Mouse (Mus musculus): ENCODE results near the gene Slx4ip. TPM values are rescaled to one million over a fixed set of nuclear protein-coding genes. Genes with fewer than 3 reads are reported as not detected.

Gene Slx4ip
- polyA plus RNA-seq, 1 experiment from 2014 or later: 9.0 TPM

DNA sequence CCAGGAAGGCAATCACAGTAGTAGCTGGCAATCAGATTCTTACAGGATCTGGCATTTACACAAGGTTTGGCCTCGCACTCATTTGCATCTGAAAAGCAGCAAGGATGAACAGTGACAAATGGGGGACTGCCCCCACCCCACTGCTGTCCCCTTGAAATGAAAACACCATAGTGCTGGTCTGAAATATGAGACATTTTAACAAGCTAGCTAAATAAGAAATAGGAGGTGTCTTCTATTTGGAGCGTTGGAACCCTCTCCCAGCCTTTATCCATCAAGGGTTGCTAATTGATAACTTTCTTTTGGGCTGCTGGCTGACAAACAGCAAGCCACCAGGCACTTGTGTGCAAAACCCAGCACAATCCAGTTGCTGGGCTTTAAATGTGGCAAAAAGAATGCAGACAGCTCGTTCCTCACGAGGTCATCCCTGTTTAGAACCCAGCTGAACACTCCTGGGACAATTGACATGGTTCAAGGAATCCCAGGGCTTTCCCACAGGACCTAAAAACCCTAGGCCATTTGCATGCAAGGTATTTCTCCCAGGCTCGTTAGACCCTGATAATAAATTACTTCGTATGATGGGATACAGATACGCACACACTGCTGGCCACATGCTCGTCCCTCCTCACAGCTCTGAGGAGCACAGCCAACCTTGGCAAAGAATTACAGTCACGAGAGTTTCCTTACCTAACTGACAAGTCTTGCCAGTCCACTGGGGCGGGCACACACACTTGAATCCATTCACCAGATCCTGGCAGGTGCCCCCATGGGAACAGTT is 201.7 kb downstream of the Slx4ip start:
- no peak overlapping the region for H3K27ac ChIP-seq

DNA sequence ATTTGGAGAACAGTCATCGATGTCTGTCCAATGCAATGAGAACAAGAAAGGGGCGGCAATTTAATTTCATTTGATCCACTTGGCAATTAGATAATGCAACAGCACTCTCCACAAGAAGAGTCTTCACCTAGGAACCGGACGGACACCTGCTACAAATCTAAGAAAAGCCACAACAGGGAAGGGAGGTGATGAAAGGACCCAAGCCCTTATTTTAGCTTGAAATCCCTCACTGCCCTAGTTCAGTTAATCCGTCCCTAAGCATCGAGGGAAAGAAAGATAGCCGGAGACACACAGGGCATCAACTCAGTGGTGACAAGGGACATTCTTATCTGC is 202.2 kb downstream of the Slx4ip start:
- ATAC-seq (ENCODE audit: insufficient number of reproducible peaks, insufficient read depth, low FRiP score, low TSS enrichment): no peak

More for the DNA sequence above, 201.7 kb downstream of the Slx4ip start:
- Histone ChIP-seq H3K4me1 (peaks cover 18% of the 10 kb centered on the region), H3K9ac (no peak overlapping the region), H3K9me3 (no peaks in the 10 kb centered on the region), H3K36me3 (peaks cover 66% of the 10 kb centered on the region), H3K27me3 (peaks cover 8% of the 10 kb centered on the region; the same call in 1 of the 2 replicates), H3K4me3 (no peak overlapping the region), H3K4me2 (replicated peaks) (no peak overlapping the region)
- ATAC-seq (ENCODE audit: insufficient number of reproducible peaks, insufficient read depth, low FRiP score, low TSS enrichment): no peak
- WGBS: 58% methylated on average over 10 of the region's 10 CpGs

DNA sequence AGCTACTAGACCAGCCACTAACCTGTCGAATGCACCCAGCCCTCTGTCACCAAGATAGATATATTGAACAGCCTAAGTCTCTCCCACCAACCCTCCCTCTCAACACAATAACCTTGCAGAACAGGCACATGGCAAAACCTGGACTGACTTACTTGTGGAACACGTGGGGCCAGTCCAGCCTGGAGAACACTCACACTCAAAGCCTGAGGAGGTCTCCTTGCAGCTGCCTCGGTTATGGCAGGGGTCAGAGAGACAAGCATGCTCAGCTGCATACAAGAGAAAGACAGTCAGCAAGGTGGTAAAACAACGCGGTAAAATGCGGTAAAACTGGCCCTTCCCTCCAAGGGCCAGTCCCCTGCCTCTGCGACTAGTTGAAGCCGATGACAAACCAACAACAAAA is 203.3 kb downstream of the Slx4ip start:
- H3K36me3 ChIP-seq: peaks cover 65% of the 10 kb centered on the region
- ATAC-seq (ENCODE audit: insufficient number of reproducible peaks, insufficient read depth, low FRiP score, low TSS enrichment): no peak
- H3K27ac ChIP-seq: no peak overlapping the region
- peaks cover 8% of the 10 kb centered on the region; the same call in 1 of the 2 replicates for H3K27me3 ChIP-seq
- H3K4me3 ChIP-seq: no peak overlapping the region
- H3K4me2 ChIP-seq (replicated peaks): no peak overlapping the region
- no peaks in the 10 kb centered on the region for H3K9me3 ChIP-seq
- H3K4me1 ChIP-seq: peaks cover 22% of the 10 kb centered on the region
- no peak overlapping the region for H3K9ac ChIP-seq
- 66% methylated on average over 8 of the region's 8 CpGs for WGBS

More for the DNA sequence above, 202.2 kb downstream of the Slx4ip start:
- Histone ChIP-seq H3K4me3 (no peak overlapping the region), H3K9ac (no peak overlapping the region), H3K36me3 (peaks cover 70% of the 10 kb centered on the region), H3K4me1 (peaks cover 17% of the 10 kb centered on the region), H3K27ac (no peak overlapping the region), H3K4me2 (replicated peaks) (no peak overlapping the region), H3K27me3 (peaks cover 8% of the 10 kb centered on the region; the same call in 1 of the 2 replicates), H3K9me3 (no peaks in the 10 kb centered on the region)
- WGBS: 65% methylated on average over 7 of the region's 7 CpGs

DNA sequence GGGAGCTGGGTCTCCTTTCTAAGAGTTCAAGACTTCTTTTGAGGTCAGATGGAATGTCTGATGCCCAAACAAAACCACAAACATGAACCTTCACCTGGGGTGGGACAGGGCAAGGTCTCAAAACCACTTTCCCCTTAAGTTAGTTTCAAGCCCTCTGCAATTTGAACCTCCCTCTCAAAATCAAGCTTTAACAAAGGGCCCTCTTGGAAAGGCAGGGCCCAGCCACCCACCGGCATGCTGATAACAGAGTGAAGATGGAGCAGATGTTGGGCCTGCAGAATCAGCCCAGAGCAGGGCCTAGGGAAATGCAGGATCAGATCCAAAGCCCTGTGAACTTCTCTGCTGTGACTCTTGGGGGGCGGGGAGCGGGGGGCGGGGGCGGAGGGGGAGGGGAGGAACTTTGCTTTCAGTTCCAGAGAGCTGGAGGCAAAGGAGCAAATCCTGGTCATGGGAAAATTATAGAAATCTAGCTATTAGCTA is 206.0 kb downstream of the Slx4ip start:
- ATAC-seq (ENCODE audit: insufficient number of reproducible peaks, insufficient read depth, low FRiP score, low TSS enrichment): no peak
- peaks cover 38% of the 10 kb centered on the region for H3K4me1 ChIP-seq

DNA sequence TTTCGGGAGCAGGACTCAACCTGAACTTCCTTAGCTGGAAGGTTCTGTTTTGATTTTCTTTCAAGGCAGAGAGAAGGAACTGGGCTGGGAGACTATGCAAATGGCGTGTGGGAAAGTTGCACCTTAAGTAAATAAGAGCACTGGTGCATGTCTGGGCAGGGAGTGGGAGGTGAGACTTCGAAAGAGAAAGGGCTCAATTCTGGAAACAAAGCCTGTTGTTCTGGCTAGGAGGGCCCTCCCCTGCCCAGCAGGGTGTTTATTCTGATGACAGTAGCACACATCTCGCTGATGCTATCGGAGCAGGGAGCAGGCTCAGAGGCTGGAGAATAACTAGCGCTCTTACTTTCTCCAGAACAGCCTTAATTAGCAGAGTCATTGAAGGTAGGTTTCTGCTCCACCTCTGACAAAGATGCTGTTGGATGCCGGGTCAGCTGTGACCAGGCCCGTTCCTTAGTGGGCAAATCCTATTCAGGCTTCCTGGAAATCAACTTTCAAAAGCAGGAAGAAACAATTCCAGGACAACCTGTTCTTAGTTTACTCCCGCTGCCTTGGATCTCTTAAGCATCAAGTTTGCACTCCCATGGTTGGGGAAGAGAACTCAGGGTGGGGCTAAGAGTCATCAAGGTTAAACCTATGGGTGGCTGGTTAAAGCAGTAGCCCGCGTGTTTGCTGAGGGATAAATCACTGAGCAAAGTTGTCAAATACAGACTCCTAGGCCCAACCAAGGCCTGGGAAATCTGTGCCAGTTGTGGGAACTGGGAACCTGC is 207.4 kb downstream of the Slx4ip start:
- Histone ChIP-seq H3K4me3 (no peak overlapping the region), H3K4me2 (replicated peaks) (no peak overlapping the region), H3K36me3 (peaks cover 35% of the 10 kb centered on the region), H3K9me3 (no peaks in the 10 kb centered on the region), H3K9ac (no peak overlapping the region), H3K27me3 (no peaks in the 10 kb centered on the region), H3K27ac (no peak overlapping the region), H3K4me1 (peaks cover 38% of the 10 kb centered on the region)
- whole genome bisulfite sequencing: 39% methylated on average over 11 of the region's 11 CpGs
- ATAC-seq (ENCODE audit: insufficient number of reproducible peaks, insufficient read depth, low FRiP score, low TSS enrichment): no peak

More for the DNA sequence above, 206.0 kb downstream of the Slx4ip start:
- Histone ChIP-seq H3K4me2 (replicated peaks) (no peak overlapping the region), H3K27me3 (no peaks in the 10 kb centered on the region), H3K9ac (no peak overlapping the region), H3K9me3 (no peaks in the 10 kb centered on the region), H3K36me3 (peaks cover 45% of the 10 kb centered on the region), H3K27ac (no peak overlapping the region), H3K4me3 (no peak overlapping the region)
- WGBS: 22% methylated on average over 1 of the region's 5 CpGs

DNA sequence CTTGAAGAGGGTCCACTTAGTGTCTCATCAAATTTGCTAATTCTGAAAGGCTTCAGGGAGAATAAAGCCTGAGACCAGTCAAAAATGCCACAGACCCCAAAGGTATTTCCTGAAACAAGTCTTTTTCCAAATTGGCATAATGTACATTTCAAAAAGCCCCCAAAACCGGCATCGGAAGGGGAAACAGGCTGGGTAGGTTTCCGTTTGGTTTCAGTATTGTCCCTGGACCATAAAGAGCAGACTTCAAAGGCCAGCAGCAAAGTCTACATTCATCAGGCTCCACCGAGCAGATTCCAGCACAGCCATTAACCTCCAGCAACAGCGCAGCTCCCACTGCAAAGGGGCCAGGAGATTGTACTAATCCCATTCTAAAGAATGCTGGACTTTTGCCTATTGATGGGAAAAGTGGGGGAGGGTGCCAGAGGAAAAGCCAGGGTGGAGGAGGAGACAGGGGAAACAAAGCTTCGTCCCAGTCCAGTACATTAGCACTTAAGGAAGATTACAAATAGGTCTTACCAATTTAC is 208.3 kb downstream of the Slx4ip start:
- Histone ChIP-seq H3K4me3 (no peak overlapping the region), H3K9ac (no peak overlapping the region), H3K4me2 (replicated peaks) (no peak overlapping the region), H3K36me3 (peaks cover 30% of the 10 kb centered on the region), H3K9me3 (no peaks in the 10 kb centered on the region), H3K27me3 (no peaks in the 10 kb centered on the region), H3K27ac (0 out of 2 replicates have a peak overlapping the region, but pooled peaks have one; percentile 38), H3K4me1 (peaks cover 38% of the 10 kb centered on the region)
- no peak for ATAC-seq (ENCODE audit: insufficient number of reproducible peaks, insufficient read depth, low FRiP score, low TSS enrichment)
- 32% methylated on average over 6 of the region's 6 CpGs for WGBS

DNA sequence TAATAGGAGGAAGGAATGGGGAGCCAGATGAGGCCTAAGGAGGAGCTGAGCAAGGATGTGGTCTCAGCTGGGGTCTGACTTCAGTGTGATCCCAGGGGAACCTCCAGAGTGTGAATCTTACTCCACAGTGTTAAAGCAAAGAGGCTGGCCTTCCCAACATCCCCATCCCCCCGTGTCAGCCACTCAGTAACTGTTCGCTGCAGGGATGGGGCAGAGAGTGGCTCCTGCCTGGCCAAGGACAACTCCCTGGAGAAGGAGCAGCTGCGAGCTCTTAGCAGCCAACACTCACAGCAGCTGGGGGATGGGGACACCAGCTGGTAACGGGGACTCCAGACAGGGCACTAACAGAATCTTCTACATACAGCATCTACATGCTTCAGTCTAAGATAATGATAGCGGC is 210.1 kb downstream of the Slx4ip start:
- Histone ChIP-seq H3K4me2 (replicated peaks) (no peak overlapping the region), H3K4me3 (no peak overlapping the region), H3K27ac (no peak overlapping the region), H3K9ac (no peak overlapping the region), H3K4me1 (peaks cover 34% of the 10 kb centered on the region), H3K36me3 (peaks cover 23% of the 10 kb centered on the region), H3K9me3 (no peaks in the 10 kb centered on the region), H3K27me3 (no peaks in the 10 kb centered on the region)
- 0 out of 2 replicates have a peak, but pooled peaks have one; percentile 55 for ATAC-seq (ENCODE audit: insufficient number of reproducible peaks, insufficient read depth, low FRiP score, low TSS enrichment)
- 31% methylated on average over 5 of the region's 5 CpGs for WGBS

DNA sequence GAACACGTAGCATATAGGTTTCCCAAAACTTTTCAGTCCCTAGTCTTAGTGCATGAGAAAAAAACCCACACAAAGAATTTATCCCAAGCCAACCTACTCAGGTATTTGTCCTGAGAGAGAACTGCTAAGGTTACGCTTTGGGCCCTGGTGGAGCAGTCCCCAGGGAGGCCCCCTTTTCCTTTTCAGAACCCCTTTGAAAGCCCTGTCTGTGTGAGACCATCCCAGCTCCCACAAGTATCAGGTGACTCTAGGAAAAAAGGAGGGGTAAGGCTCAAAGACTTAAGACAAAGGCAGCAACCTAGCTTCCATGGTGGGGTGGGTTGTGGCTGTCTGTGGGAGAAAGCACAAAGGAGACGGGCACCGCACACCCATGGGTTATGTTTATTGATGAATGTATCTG is 216.2 kb downstream of the Slx4ip start:
- Histone ChIP-seq H3K9me3 (no peaks in the 10 kb centered on the region), H3K4me2 (replicated peaks) (no peak overlapping the region), H3K27ac (no peak overlapping the region), H3K36me3 (0 out of 2 replicates have a peak, but pooled peaks cover 6% of the 10 kb centered on the region), H3K4me3 (no peak overlapping the region), H3K4me1 (peaks cover 47% of the 10 kb centered on the region), H3K9ac (no peak overlapping the region), H3K27me3 (no peaks in the 10 kb centered on the region)
- 0 out of 2 replicates have a peak, but pooled peaks have one; percentile 31 for ATAC-seq (ENCODE audit: insufficient number of reproducible peaks, insufficient read depth, low FRiP score, low TSS enrichment)
- WGBS: 58% methylated on average over 4 of the region's 4 CpGs

DNA sequence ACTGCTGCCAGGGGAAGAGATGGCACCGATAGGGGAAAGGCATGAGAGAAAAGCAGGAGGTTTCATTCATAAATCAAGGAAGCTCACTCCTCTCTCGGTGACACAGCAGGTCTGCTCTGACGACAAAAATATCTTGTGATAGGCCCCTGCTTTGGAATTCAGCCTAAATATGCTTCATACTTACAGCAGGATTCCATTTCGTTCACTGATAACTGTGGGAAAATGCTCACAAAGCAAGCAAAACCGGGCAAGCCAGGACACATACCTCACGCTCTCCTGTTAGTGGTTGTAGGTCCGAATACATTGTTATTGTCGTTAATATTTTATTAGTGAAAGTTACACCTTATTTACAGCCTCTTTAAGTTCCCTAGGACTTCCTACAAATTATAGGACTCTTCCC is 216.9 kb downstream of the Slx4ip start:
- H3K4me2 ChIP-seq (replicated peaks): 0 out of 2 replicates have a peak overlapping the region, but pooled peaks have one; percentile 5
- peak overlapping the region; percentile 54; the same call in 1 of the 2 replicates for H3K27ac ChIP-seq

DNA sequence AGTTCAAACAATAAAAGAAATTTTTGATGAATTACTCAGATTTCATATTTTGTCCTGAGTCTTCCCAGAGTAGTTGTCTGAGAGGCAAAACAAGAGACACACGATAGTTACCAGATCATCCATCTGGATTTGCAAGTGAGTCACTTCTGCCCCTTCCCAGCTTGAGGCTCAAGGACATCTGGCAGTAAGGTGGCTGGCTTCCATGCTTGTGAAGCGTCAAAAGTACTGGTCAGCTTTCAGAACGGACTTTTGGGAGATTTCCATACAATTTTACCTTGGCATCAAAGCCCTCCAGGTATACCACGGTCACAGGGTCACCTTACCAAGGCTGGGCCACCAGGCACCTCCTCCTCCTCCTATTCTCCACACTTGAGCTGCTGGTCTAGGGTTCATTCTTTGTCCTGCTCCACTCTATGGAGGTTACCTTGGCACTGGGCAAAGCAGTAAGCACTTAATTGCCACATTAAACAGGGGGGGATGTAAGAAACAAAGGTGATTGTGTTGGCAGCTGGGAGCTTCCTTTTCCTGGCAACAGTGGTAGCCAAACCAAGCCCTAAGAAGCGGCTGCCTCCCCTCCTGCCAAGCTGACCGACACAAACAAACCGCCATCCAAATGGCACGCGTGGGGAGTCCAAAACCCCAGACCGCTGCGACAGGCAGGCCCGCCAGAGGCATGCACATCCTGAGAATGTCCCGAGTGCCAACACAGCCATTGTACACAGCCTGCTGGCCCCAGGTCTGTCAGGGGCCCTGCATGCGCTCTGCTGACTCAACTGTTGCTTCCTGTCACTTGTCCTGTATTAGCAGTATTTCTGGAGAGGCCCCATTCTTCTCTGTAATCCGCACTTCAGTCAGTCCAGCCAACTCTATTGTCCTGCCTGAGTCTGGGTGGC is 218.5 kb downstream of the Slx4ip start:
- H3K9ac ChIP-seq: no peak overlapping the region
- 49% methylated on average over 15 of the region's 15 CpGs for WGBS
- peak overlapping the region; percentile 19; the same call in 1 of the 2 replicates for H3K4me2 ChIP-seq (replicated peaks)
- H3K4me1 ChIP-seq: peaks cover 64% of the 10 kb centered on the region
- H3K27ac ChIP-seq: 0 out of 2 replicates have a peak overlapping the region, but pooled peaks have one; percentile 19
- no peaks in the 10 kb centered on the region for H3K9me3 ChIP-seq
- no peaks in the 10 kb centered on the region for H3K27me3 ChIP-seq
- 0 out of 2 replicates have a peak, but pooled peaks cover 6% of the 10 kb centered on the region for H3K36me3 ChIP-seq
- ATAC-seq (ENCODE audit: insufficient number of reproducible peaks, insufficient read depth, low FRiP score, low TSS enrichment): no peak; the same call in 1 of the 2 replicates
- no peak overlapping the region for H3K4me3 ChIP-seq

More for the DNA sequence above, 216.9 kb downstream of the Slx4ip start:
- Histone ChIP-seq H3K36me3 (0 out of 2 replicates have a peak, but pooled peaks cover 6% of the 10 kb centered on the region), H3K9ac (no peak overlapping the region), H3K9me3 (no peaks in the 10 kb centered on the region), H3K4me1 (peaks cover 54% of the 10 kb centered on the region), H3K27me3 (no peaks in the 10 kb centered on the region), H3K4me3 (no peak overlapping the region)
- ATAC-seq (ENCODE audit: insufficient number of reproducible peaks, insufficient read depth, low FRiP score, low TSS enrichment): no peak
- 57% methylated on average over 8 of the region's 8 CpGs for WGBS
